Mouse (Mus musculus): ENCODE results near the gene Ctsm.
"Not testable (repeated sequence)": the region's sequence is repeated elsewhere in the genome, so short reads cannot be mapped to it uniquely, and the experiment has no call there.

Ctsm gene

DNA sequence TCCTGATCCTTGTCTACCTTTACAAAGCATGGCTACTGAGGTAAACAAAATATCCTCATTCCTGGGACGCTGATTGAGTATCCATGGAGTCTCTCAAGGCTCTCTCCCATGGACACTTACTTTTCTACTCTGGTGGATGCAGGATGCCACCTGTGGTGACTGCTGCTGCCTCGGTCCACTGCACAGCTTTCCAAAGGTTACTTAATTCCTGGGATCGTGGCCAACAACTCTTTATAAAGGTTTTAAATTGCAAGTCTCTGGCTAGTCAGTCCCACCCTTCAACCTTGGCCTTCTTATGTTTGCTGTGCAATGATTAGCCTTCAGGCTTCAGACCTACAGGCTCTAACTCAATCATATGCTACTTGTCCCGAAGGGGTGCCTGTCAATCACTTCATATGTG lies at the start of gene Ctsm:
Ctsm (minus strand) TSS at position 209 of the 400 bp plus-strand sequence.
- DNase-seq (ENCODE audit: low spot score), result no peak

DNA sequence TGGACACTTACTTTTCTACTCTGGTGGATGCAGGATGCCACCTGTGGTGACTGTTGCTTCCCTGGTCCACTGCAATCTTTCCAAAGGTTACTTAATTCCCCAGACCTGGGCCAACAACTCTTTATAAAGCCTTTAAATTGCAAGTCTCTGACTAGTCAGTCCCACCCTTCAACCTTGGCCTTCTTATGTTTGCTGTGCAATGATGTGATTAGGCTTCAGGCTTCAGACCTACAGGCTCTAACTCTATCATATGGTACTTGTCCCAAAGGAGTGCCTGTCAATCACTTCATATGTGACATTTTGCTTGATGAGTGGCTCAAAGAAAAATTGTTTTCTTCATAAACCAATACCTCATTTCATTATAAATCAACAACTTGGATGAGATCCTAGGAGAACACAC lies 28.4 kb upstream of the Ctsm start, which contains the start of gene Cts3:
Cts3 (minus strand) TSS at position 101 of the 400 bp plus-strand sequence.
- no peak for DNase-seq (ENCODE audit: low spot score)

DNA sequence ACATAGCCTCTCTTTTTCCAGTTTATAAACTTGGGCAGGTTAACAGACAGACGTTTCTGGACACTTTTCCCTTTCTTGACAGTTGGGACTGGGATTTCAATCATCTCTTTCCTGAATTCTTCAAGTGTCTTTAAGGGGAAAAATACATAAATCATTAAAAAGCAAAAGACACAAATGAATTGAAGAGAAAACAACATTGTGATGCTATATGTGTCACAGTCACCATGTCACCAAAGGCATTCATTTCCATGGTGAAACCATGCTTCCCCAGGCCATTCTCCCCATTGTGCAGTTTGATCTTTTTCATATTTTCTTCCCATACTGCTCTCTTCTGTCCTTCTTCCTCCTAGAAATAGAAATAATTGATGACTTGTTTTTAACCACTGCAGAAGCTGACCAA lies 26.4 kb upstream of the Ctsm start, which contains the start of gene Gm49352:
Gm49352 (minus strand) TSS at position 101 of the 400 bp plus-strand sequence.
- not testable (repeated sequence) for DNase-seq (ENCODE audit: low spot score)

Measured in c-Kit-positive CD71-positive TER-119-positive erythroid progenitor cells, embryonic 14.5 days (primary cell).